Mouse (Mus musculus) kidney, embryonic 14.5 days (tissue): ENCODE data around the gene C2cd5. TPM values are rescaled to one million over a fixed set of nuclear protein-coding genes. Genes with fewer than 3 reads are reported as not detected.
"Not testable (repeated sequence)": the region's sequence is repeated elsewhere in the genome, so short reads cannot be mapped to it uniquely, and the experiment has no call there.

ENCODE experiments used
- ATAC-seq: fragments of 200-750 bp; cut with Nextera tagmentation; 2 replicates; pipeline ENCODE4 v1.8.0; 2017; ENCODE audit warnings: moderate number of reproducible peaks, mild to moderate bottlenecking, moderate TSS enrichment, moderate library complexity; ENCODE audit not compliant: low FRiP score, low TSS enrichment
- H3K27ac ChIP-seq: fragments of 300-500 bp; sonication (generic); 2 replicates; pipeline ENCODE4 v1.5.1; 2014; ENCODE audit warnings: low read depth, mild to moderate bottlenecking, low read length, moderate library complexity, mixed read lengths
- H3K27me3 ChIP-seq: fragments of 300-500 bp; sonication (generic); 2 replicates; pipeline ENCODE4 v1.6.1; 2014; ENCODE audit warnings: mild to moderate bottlenecking, low read length; ENCODE audit not compliant: control insufficient read depth, insufficient read depth
- H3K36me3 ChIP-seq: fragments of 300-500 bp; sonication (generic); 2 replicates; pipeline ENCODE4 v1.6.1; 2014; ENCODE audit warnings: low read length, mixed read lengths; ENCODE audit not compliant: control insufficient read depth, insufficient read depth
- H3K4me1 ChIP-seq: fragments of 300-500 bp; sonication (generic); 2 replicates; pipeline ENCODE4 v1.6.1; 2014; ENCODE audit warnings: low read length, mixed read lengths; ENCODE audit not compliant: control insufficient read depth, insufficient read depth
- H3K4me2 ChIP-seq: fragments of 300-500 bp; sonication (generic); replicated peaks from 2 replicates; pipeline ENCODE4 v1.6.1; 2014; ENCODE audit warnings: low read depth, mild to moderate bottlenecking, low read length
- H3K4me3 ChIP-seq: fragments of 300-500 bp; sonication (generic); 2 replicates; pipeline ENCODE4 v1.5.1; 2014; ENCODE audit warnings: mild to moderate bottlenecking, low read length
- H3K9ac ChIP-seq: fragments of 300-500 bp; sonication (generic); 2 replicates; pipeline ENCODE4 v1.6.1; 2014; ENCODE audit warnings: low read depth, mild to moderate bottlenecking, low read length, moderate library complexity
- H3K9me3 ChIP-seq: fragments of 300-500 bp; sonication (generic); 2 replicates; pipeline ENCODE4 v1.6.1; 2016; ENCODE audit warnings: low read length; ENCODE audit not compliant: control insufficient read depth
- WGBS: fragments of 180-500 bp; shearing (Covaris S2); extraction: QIAGEN DNeasy Blood & Tissue Kit; methylation state at CpG from one replicate; pipeline ENCODE4 v1.1.7; 2014; 5-methylcytosine and 5-hydroxymethylcytosine counted together
- polyA plus RNA-seq: library from polyadenylated mRNA; unstranded; fragments of >200 nt; fragmentation: Nextera tagmentation; extraction: Ambion mirVana; gene quantifications from 2 replicates; pipeline ENCODE4 v1.2.1, GENCODE M21; 2014

The C2cd5 gene
- polyA plus RNA-seq, 1 experiment from 2014 or later: 34.5 TPM

DNA sequence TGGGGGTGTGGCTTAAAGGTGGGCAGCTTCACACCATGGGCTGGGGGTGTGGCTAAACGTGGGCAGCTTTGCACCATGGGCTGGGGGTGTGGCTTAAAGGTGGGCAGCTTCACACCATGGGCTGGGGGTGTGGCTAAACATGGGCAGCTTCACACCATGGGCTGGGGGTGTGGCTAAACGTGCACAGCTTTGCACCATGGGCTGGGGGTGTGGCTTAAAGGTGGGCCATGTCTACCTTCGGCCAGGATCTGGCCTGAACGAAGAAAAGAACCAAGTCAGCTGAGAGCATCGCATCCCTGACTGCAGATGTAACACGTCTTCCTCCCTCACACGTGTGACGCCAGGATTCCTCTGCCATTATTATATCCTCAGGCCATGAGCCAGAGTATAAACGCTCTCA is 94.7 kb downstream of the C2cd5 start:
- not testable (repeated sequence) for ATAC-seq, H3K4me3 ChIP-seq, H3K9ac ChIP-seq, H3K27ac ChIP-seq, H3K9me3 ChIP-seq, H3K4me2 ChIP-seq, H3K27me3 ChIP-seq, H3K36me3 ChIP-seq, H3K4me1 ChIP-seq
- WGBS: 89% methylated on average over 9 of the region's 9 CpGs

DNA sequence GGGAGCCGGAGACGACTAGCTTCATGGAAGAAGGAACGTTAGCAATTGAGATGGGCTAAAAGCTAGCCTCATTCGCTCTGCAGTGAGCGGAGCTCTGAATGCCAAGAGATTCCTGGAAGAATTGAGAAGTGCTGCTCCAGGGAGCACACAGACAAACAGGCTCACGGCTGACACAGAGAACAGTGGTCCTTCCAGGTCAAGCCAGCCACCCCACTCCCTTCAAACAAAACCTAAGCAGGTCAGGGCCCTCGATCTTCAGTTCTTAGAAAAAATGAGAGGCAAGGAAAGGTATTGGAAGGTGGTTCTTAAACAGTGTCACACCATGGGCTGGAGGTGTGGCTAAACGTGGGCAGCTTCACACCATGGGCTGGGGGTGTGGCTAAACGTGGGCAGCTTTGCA is 95.1 kb downstream of the C2cd5 start:
- Histone ChIP-seq H3K4me1 (no peaks in the 10 kb centered on the region), H3K27me3 (no peaks in the 10 kb centered on the region), H3K4me2 (no peak overlapping the region), H3K36me3 (no peaks in the 10 kb centered on the region), H3K27ac (no peak overlapping the region), H3K4me3 (no peak overlapping the region), H3K9me3 (no peaks in the 10 kb centered on the region), H3K9ac (no peak overlapping the region)
- WGBS: 79% methylated on average over 9 of the region's 9 CpGs
- ATAC-seq: no peak

DNA sequence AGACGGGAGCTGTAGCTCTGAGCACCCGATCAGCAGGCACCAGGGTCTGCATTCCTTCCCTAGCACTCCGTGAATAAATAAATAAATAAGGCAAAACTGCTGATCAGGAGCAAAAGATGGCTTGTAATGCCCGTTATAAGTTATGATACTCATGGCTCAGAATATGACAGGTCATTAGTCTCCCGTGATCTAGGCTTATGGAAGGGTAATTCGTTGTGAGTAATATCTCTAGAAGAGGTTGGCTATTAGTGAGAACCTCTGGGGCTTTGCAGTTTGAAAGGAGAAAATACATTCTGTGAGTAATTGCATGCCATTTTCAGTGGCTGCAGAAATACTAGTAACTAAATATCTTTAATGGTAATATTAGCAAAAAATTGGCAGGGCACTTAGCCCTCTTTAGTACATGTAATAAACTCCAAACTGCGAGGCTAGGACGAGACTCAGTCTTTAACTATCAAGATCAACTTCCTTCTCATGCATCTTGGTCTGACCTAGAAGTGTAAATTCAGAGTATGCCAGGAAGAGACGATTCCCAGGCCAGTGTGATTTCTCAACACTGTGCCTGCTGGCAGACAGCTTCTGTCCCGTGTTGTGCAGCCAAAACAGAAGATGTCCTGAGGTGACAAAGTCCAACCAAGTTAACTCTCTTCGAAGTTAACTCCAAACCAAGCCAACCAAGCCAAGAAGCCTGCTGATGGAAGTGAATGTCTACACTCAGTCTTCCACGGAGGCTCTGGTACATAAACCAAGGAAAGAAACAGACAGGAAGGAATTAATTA is 101.5 kb downstream of the C2cd5 start:
- WGBS: 62% methylated on average over 12 of the region's 12 CpGs
- no peaks in the 10 kb centered on the region for H3K36me3 ChIP-seq
- ATAC-seq: no peak
- no peak overlapping the region for H3K9ac ChIP-seq
- H3K4me2 ChIP-seq: no peak overlapping the region
- H3K27ac ChIP-seq: no peak overlapping the region
- H3K4me1 ChIP-seq: 0 out of 2 replicates have a peak, but pooled peaks cover 3% of the 10 kb centered on the region
- H3K4me3 ChIP-seq: no peak overlapping the region
- H3K9me3 ChIP-seq: no peaks in the 10 kb centered on the region
- H3K27me3 ChIP-seq: no peaks in the 10 kb centered on the region

DNA sequence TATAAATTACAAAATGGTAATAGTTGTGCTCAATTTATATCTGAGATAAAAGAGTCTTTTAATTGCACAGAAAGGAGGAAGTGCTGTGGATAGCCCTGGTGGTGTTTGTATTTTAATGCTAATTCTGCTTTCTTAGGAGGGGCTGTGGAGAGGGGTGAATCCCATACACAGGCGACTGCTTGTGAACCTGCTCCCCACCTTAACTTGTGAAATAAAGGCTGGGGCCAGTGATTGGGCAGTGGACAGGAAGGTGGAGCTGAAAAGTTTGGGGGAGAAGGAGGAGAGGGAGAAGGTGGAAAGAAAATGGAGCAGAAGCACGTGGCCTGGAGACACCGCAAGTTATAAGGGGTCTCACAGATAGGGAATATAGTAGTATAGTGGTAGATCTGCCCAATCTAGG is 103.1 kb downstream of the C2cd5 start:
- Histone ChIP-seq H3K9me3 (no peaks in the 10 kb centered on the region), H3K27me3 (no peaks in the 10 kb centered on the region), H3K27ac (no peak overlapping the region), H3K4me1 (0 out of 2 replicates have a peak, but pooled peaks cover 3% of the 10 kb centered on the region), H3K9ac (no peak overlapping the region), H3K36me3 (no peaks in the 10 kb centered on the region), H3K4me3 (no peak overlapping the region), H3K4me2 (no peak overlapping the region)
- 87% methylated on average over 3 of the region's 3 CpGs for WGBS
- no peak for ATAC-seq

DNA sequence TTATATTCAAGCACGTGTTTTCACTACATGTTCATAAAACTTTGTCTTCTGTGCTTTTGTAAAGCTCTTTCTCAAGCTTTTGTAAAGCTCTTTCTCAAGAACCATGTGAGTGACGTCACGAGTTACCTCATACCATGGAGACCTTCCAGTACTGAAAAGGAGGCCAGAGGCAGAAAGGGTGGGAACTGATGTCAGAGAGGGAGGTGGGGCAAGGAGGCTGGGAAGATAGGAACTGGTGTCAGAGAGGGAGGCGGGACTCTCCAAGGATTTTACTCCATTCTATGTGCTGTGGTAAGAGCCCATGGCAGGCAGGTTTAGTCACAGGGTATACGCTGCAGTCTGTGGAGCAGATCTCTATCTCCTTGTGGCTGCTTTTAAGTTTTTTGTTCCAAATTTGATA is 104.4 kb downstream of the C2cd5 start:
- no peak overlapping the region for H3K4me2 ChIP-seq
- no peaks in the 10 kb centered on the region for H3K36me3 ChIP-seq
- H3K9me3 ChIP-seq: no peaks in the 10 kb centered on the region
- no peak overlapping the region for H3K27ac ChIP-seq
- no peaks in the 10 kb centered on the region for H3K27me3 ChIP-seq
- 72% methylated on average over 5 of the region's 5 CpGs for WGBS
- 0 out of 2 replicates have a peak, but pooled peaks cover 3% of the 10 kb centered on the region for H3K4me1 ChIP-seq
- ATAC-seq: no peak
- H3K4me3 ChIP-seq: no peak overlapping the region
- no peak overlapping the region for H3K9ac ChIP-seq

DNA sequence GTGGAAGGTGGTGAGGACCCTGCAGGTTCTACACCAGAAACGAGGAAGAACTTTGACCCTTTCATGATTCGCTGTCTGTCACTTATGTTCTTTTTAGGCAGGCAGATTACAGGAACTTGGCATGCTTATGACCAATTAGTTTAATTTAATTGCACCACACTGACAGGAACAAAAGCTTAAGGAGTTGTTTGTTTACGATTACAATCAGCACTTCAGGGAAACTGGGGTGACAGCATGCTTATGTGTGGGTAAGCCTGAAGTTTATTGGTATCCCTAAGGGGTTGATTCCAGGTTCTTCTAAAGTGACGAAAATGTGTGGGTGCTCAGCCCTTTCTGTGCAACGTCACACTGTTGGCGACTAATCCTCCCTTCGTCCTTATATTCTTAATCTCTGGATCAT is 105.1 kb downstream of the C2cd5 start:
- no peak for ATAC-seq
- H3K9me3 ChIP-seq: no peaks in the 10 kb centered on the region
- 56% methylated on average over 7 of the region's 7 CpGs for WGBS
- 0 out of 2 replicates have a peak, but pooled peaks cover 3% of the 10 kb centered on the region for H3K4me1 ChIP-seq
- H3K36me3 ChIP-seq: no peaks in the 10 kb centered on the region
- H3K4me2 ChIP-seq: no peak overlapping the region
- no peaks in the 10 kb centered on the region for H3K27me3 ChIP-seq
- H3K9ac ChIP-seq: no peak overlapping the region
- no peak overlapping the region for H3K27ac ChIP-seq
- H3K4me3 ChIP-seq: no peak overlapping the region

DNA sequence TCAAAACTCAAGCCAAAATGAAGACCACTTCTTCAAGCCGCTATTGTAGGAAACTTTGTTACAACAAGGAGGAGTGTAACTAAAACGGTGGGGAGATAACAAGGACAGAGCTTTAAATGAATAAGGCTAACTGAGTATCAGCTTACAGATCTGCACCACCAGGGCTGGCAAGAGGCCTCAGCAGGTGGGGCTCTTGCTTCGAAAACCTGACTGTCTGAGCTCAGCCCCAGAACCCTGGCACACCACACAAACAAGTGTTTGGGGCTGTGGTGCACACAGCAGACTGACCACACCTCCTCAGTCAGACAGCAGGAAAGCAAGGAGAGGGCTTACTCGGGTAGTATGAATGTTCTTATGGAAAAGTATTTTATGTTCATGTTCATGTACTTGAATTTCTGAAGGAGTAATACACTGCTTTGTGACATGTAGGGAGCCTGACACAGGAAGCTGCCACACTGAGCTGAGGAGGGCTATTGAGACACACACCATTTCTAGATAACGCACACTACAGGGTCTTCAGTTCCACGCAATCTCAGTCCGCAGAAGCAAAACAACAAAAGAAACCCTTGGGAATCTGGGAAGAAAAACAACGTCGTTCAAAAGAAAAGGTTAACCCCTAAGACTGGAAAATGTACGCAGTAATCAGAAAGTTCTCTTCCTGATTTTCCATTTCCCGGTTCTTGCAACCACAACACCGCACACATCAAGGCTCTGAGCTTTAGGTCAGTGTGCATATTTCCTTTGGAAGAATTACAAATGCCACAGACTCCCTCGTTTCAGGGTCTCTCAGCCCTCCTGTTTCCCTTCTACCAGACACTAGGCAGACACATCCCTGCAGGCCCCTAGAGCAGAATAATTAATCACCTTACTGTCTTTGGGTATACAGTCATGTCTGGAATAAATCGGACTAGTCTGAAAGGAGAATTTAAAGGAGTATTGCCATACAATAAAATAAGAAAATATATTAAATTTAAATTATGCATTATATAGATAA is 105.9 kb downstream of the C2cd5 start:
- 0 out of 2 replicates have a peak overlapping the region, but pooled peaks have one; percentile 10 for H3K4me2 ChIP-seq
- H3K27me3 ChIP-seq: no peaks in the 10 kb centered on the region

DNA sequence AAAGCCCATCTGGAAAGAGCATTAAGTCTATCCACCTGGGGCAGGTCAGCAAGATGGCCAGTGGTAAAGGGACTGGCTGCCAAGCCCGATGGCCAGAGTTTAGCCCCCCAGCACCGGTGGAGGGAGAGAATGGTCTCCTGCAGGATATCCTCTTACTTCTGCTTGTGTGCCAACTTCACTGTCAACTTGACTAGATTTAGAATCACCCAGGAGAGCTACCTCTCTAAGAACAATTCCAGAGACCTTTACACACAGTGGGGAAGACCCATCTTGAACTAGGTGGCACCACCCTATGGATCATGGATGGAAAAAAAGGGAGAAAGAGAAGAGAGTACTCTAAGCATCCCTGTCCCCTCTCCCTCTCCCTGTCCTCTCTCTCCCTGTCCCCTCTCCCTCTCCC is 107.0 kb downstream of the C2cd5 start:
- Histone ChIP-seq H3K27ac (no peak overlapping the region), H3K36me3 (no peaks in the 10 kb centered on the region), H3K9me3 (no peaks in the 10 kb centered on the region), H3K9ac (no peak overlapping the region), H3K27me3 (no peaks in the 10 kb centered on the region), H3K4me1 (0 out of 2 replicates have a peak, but pooled peaks cover 3% of the 10 kb centered on the region), H3K4me3 (no peak overlapping the region), H3K4me2 (no peak overlapping the region)
- 67% methylated on average over 2 of the region's 2 CpGs for WGBS
- no peak for ATAC-seq

More for the DNA sequence above, 105.9 kb downstream of the C2cd5 start:
- Histone ChIP-seq H3K4me3 (no peak overlapping the region), H3K9ac (no peak overlapping the region), H3K36me3 (no peaks in the 10 kb centered on the region), H3K4me1 (0 out of 2 replicates have a peak, but pooled peaks cover 3% of the 10 kb centered on the region), H3K27ac (no peak overlapping the region), H3K9me3 (no peaks in the 10 kb centered on the region)
- WGBS: 26% methylated on average over 14 of the region's 14 CpGs
- peak; percentile 69; the same call in 1 of the 2 replicates for ATAC-seq
